Mouse (Mus musculus) MEL (cell line): ENCODE results near the gene Krt6a. TPM values are rescaled to one million over a fixed set of nuclear protein-coding genes. Genes with fewer than 3 reads are reported as not detected.

Experiments used
- DNase-seq: peaks from one replicate; pipeline ENCODE4 v3.0.0; 2011; ENCODE audit warnings: low read depth, low spot score
- H3K27ac ChIP-seq: 2 replicates; pipeline ENCODE4 v1.5.1; 2012; ENCODE audit warnings: low read depth, mild to moderate bottlenecking, control low read depth, low read length, moderate library complexity; ENCODE audit not compliant: control insufficient read depth
- H3K27me3 ChIP-seq, 2 experiments: fragments of 150-350 bp in 1 of 2; sonication (generic) in 1 of 2; 2 replicates each; pipeline ENCODE4 v1.6.1; 2012; ENCODE audit warnings: low read length in 2 of 2, mild to moderate bottlenecking in 2 of 2, improper control_type of control experiment in 1 of 2, moderate library complexity in 1 of 2; ENCODE audit not compliant: insufficient read depth in 2 of 2, control insufficient read depth in 1 of 2
- H3K36me3 ChIP-seq, 2 experiments: 2 replicates each; pipeline ENCODE4 v1.6.1; 2012 to 2014; ENCODE audit warnings: low read length in 2 of 2, improper control_type of control experiment in 1 of 2, inconsistent platforms in 1 of 2, mild to moderate bottlenecking in 1 of 2; ENCODE audit not compliant: insufficient read depth in 2 of 2, control insufficient read depth in 1 of 2
- H3K4me1 ChIP-seq, 2 experiments: fragments of 150-350 bp in 1 of 2; sonication (generic) in 1 of 2; 2 replicates each; pipeline ENCODE4 v1.6.1; 2012; ENCODE audit warnings: low read length in 2 of 2, improper control_type of control experiment in 1 of 2, mild to moderate bottlenecking in 1 of 2; ENCODE audit not compliant: insufficient read depth in 2 of 2, control insufficient read depth in 1 of 2
- H3K4me3 ChIP-seq, 2 experiments: fragments of 150-350 bp in 1 of 2; sonication (generic) in 1 of 2; 2 replicates each; pipeline ENCODE4 v1.5.1; 2012; ENCODE audit warnings: low read depth in 2 of 2, low read length in 2 of 2, mild to moderate bottlenecking in 2 of 2, moderate library complexity in 2 of 2, control low read depth in 1 of 2, improper control_type of control experiment in 1 of 2; ENCODE audit not compliant: control insufficient read depth in 1 of 2, insufficient read depth in 1 of 2
- H3K79me2 ChIP-seq: 2 replicates; pipeline ENCODE4 v1.6.1; 2012; ENCODE audit warnings: mild to moderate bottlenecking, low read length, moderate library complexity; ENCODE audit not compliant: control insufficient read depth, poor library complexity, insufficient read depth
- H3K9ac ChIP-seq: 2 replicates; pipeline ENCODE4 v1.6.1; 2012; ENCODE audit warnings: low read depth, mild to moderate bottlenecking, control low read depth, low read length, moderate library complexity; ENCODE audit not compliant: control insufficient read depth, poor library complexity, severe bottlenecking
- H3K9me3 ChIP-seq: fragments of 150-350 bp; sonication (generic); replicated peaks from 2 replicates; pipeline ENCODE4 v1.6.1; 2012; ENCODE audit warnings: mild to moderate bottlenecking, low read length, improper control_type of control experiment, moderate library complexity; ENCODE audit not compliant: insufficient read depth
- BHLHE40 ChIP-seq: IDR thresholded peaks from 2 replicates; pipeline ENCODE4 v1.6.1; 2012; ENCODE audit warnings: low read depth, mild to moderate bottlenecking, inconsistent platforms, low read length, improper control_type of control experiment, borderline replicate concordance
- CHD2 ChIP-seq: IDR thresholded peaks from 2 replicates; pipeline ENCODE4 v1.6.1; 2011; ENCODE audit warnings: low read length, improper control_type of control experiment
- ELF1 ChIP-seq: IDR thresholded peaks from 2 replicates; pipeline ENCODE4 v1.6.1; 2014; ENCODE audit warnings: low read depth, mild to moderate bottlenecking, inconsistent platforms, low read length, improper control_type of control experiment, moderate library complexity
- GABPA ChIP-seq: IDR thresholded peaks from 2 replicates; pipeline ENCODE4 v1.6.1; 2012; ENCODE audit warnings: low read depth, mild to moderate bottlenecking, inconsistent platforms, low read length, improper control_type of control experiment, moderate library complexity
- GATA1 ChIP-seq: IDR thresholded peaks from 2 replicates; pipeline ENCODE4 v1.6.1; 2011; ENCODE audit warnings: low read depth, low read length, improper control_type of control experiment
- JUND ChIP-seq: IDR thresholded peaks from 2 replicates; pipeline ENCODE4 v1.6.1; 2011; ENCODE audit warnings: low read depth, mild to moderate bottlenecking, improper control_type of control experiment, low read length
- KAT2A ChIP-seq: conservative IDR thresholded peaks from 2 replicates; pipeline ENCODE4 v1.6.1; 2012; ENCODE audit warnings: low read depth, low read length, improper control_type of control experiment, inconsistent platforms
- MAFK ChIP-seq: IDR thresholded peaks from 2 replicates; pipeline ENCODE4 v1.6.1; 2011; ENCODE audit warnings: low read depth, mild to moderate bottlenecking, low read length, improper control_type of control experiment, borderline replicate concordance
- MAX ChIP-seq: IDR thresholded peaks from 2 replicates; pipeline ENCODE4 v1.6.1; 2011; ENCODE audit warnings: low read length, improper control_type of control experiment
- MAZ ChIP-seq: IDR thresholded peaks from 2 replicates; pipeline ENCODE4 v1.6.1; 2012; ENCODE audit warnings: low read depth, mild to moderate bottlenecking, inconsistent platforms, low read length, improper control_type of control experiment
- MXI1 ChIP-seq: IDR thresholded peaks from 2 replicates; pipeline ENCODE4 v1.6.1; 2011; ENCODE audit warnings: mild to moderate bottlenecking, low read depth, low read length, improper control_type of control experiment
- MYB ChIP-seq: IDR thresholded peaks from 2 replicates; pipeline ENCODE4 v1.6.1; 2011; ENCODE audit warnings: mild to moderate bottlenecking, low read depth, low read length, improper control_type of control experiment
- NELFE ChIP-seq: IDR thresholded peaks from 2 replicates; pipeline ENCODE4 v1.6.1; 2011; ENCODE audit warnings: low read depth, low read length, improper control_type of control experiment
- NRF1 ChIP-seq: IDR thresholded peaks from 2 replicates; pipeline ENCODE4 v1.6.1; 2014; ENCODE audit warnings: low read depth, mild to moderate bottlenecking, inconsistent platforms, low read length, improper control_type of control experiment, moderate library complexity; ENCODE audit not compliant: poor library complexity, insufficient read depth, severe bottlenecking
- POLR2AphosphoS2 ChIP-seq: IDR thresholded peaks from 2 replicates; pipeline ENCODE4 v1.6.1; 2011; ENCODE audit warnings: low read length, improper control_type of control experiment
- POLR2AphosphoS5 ChIP-seq: IDR thresholded peaks from 2 replicates; pipeline ENCODE4 v1.6.1; 2012; ENCODE audit warnings: low read depth, borderline replicate concordance, mild to moderate bottlenecking, inconsistent platforms, low read length, moderate library complexity, mixed read lengths
- RAD21 ChIP-seq: IDR thresholded peaks from 2 replicates; pipeline ENCODE4 v1.6.1; 2011; ENCODE audit warnings: mild to moderate bottlenecking, low read depth, low read length, improper control_type of control experiment
- SIN3A ChIP-seq: IDR thresholded peaks from 2 replicates; pipeline ENCODE4 v1.6.1; 2012; ENCODE audit warnings: low read length, improper control_type of control experiment, inconsistent platforms
- SMC3 ChIP-seq: IDR thresholded peaks from 2 replicates; pipeline ENCODE4 v1.6.1; 2011; ENCODE audit warnings: low read depth, low read length, improper control_type of control experiment
- TAL1 ChIP-seq: IDR thresholded peaks from 2 replicates; pipeline ENCODE4 v1.6.1; 2012; ENCODE audit warnings: mild to moderate bottlenecking, inconsistent platforms, low read length, moderate library complexity, mixed read lengths
- UBTF ChIP-seq: IDR thresholded peaks from 2 replicates; pipeline ENCODE4 v1.6.1; 2012; ENCODE audit warnings: low read depth, mild to moderate bottlenecking, inconsistent platforms, low read length, improper control_type of control experiment, moderate library complexity, borderline replicate concordance; ENCODE audit not compliant: insufficient read depth
- ZKSCAN1 ChIP-seq: IDR thresholded peaks from 2 replicates; pipeline ENCODE4 v1.6.1; 2012; ENCODE audit warnings: low read depth, mild to moderate bottlenecking, inconsistent platforms, low read length, improper control_type of control experiment, moderate library complexity
- ZMIZ1 ChIP-seq: IDR thresholded peaks from 2 replicates; pipeline ENCODE4 v1.6.1; 2012; ENCODE audit warnings: low read depth, mild to moderate bottlenecking, inconsistent platforms, low read length, improper control_type of control experiment, moderate library complexity
- ZNF384 ChIP-seq: IDR thresholded peaks from 2 replicates; pipeline ENCODE4 v1.6.1; 2012; ENCODE audit warnings: low read depth, mild to moderate bottlenecking, inconsistent platforms, low read length, improper control_type of control experiment
- polyA plus RNA-seq, 2 experiments: library from polyadenylated mRNA; stranded (reverse) in 1 of 2; unstranded in 1 of 2; fragments of >175 nt in 1 of 2; fragments of >200 nt in 1 of 2; gene quantifications; 2 replicates each; pipeline versions ENCODE4 v1.2.1 to v1.2.4; 2012; ENCODE audit warnings: low replicate concordance in 2 of 2, low read depth in 1 of 2; ENCODE audit not compliant: insufficient read length in 2 of 2, insufficient read depth in 1 of 2, missing spikeins in 1 of 2
- total RNA-seq: library from RNA; depleted of rRNA; stranded (reverse); fragments of 300-350 nt; gene quantifications from 2 replicates; pipeline ENCODE4 v1.2.3, GENCODE M21; 2012

Krt6a gene
- total and polyA plus RNA-seq, 3 experiments, result not detected

- no peak overlapping the region for H3K4me3 ChIP-seq
- no peak overlapping the region for H3K9ac ChIP-seq
- TF ChIP-seq MAX (no peak), ELF1 (no peak), RAD21 (no peak), JUND (no peak), KAT2A (no peak), POLR2AphosphoS2 (no peak), NELFE (no peak), GABPA (no peak), MXI1 (no peak), ZNF384 (no peak), MAZ (no peak), UBTF (no peak), GATA1 (no peak), ZKSCAN1 (no peak), MAFK (no peak), ZMIZ1 (no peak), BHLHE40 (no peak), MYB (no peak), SMC3 (no peak)
- TF ChIP-seq, all 39 proteins: peak for 0
- no peak for DNase-seq
- H3K27ac ChIP-seq, result no peak overlapping the region
- H3K9me3 ChIP-seq, result no peaks in the 10 kb centered on the region
- no peaks in the 10 kb centered on the region for H3K36me3 ChIP-seq
- H3K27me3 ChIP-seq, result no peaks in the 10 kb centered on the region
- H3K4me1 ChIP-seq, result no peaks in the 10 kb centered on the region
- H3K79me2 ChIP-seq, result no peaks in the 10 kb centered on the region
These were observed 43.7 kb upstream of the Krt6a start for GRCm38 (mm10) chr15:101737786-101738185.

DNA sequence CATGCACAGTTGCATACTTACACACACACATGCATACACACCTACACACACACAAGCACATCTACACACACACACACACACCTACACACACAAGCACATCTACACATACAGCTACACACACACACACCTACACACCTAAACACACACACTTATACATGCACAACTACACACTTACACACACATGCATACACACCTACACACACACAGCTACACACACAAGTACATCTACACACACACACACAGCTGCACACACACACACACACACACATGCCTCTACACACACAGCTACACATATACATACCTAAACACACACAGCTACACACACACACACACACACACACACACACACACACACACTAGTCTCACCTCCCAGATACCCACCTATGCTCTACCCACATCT, 36.5 kb upstream of the Krt6a start:
- H3K9ac ChIP-seq, result no peak overlapping the region
- DNase-seq, result no peak
- no peaks in the 10 kb centered on the region for H3K27me3 ChIP-seq
- no peaks in the 10 kb centered on the region for H3K9me3 ChIP-seq
- H3K4me3 ChIP-seq, result no peak overlapping the region
- H3K36me3 ChIP-seq, result no peaks in the 10 kb centered on the region
- TF ChIP-seq TAL1 (0 out of 2 replicates have a peak, but pooled peaks have one; percentile 3), CHD2 (no peak), POLR2AphosphoS5 (peak; percentile 91; the same call in 1 of the 2 replicates), NELFE (no peak), SIN3A (no peak), NRF1 (no peak), MAZ (no peak), RAD21 (no peak)
- H3K79me2 ChIP-seq, result no peaks in the 10 kb centered on the region
- H3K4me1 ChIP-seq, result no peaks in the 10 kb centered on the region
- no peak overlapping the region for H3K27ac ChIP-seq
